Mouse (Mus musculus) myocyte (in vitro differentiated cells): ENCODE measurements around the gene Polr3b.

ENCODE experiments used
- CEBPB ChIP-seq: IDR thresholded peaks from 2 replicates; pipeline ENCODE4 v1.6.1; 2011; ENCODE audit warnings: mild to moderate bottlenecking, moderate library complexity; ENCODE audit not compliant: poor library complexity, insufficient read depth, severe bottlenecking
- E2F4 ChIP-seq: IDR thresholded peaks from one replicate; pipeline ENCODE4 v1.6.1; 2011; ENCODE audit warnings: mild to moderate bottlenecking, control low read depth, moderate library complexity; ENCODE audit not compliant: insufficient read depth
- MAX ChIP-seq: IDR thresholded peaks from one replicate; pipeline ENCODE4 v1.6.1; 2011; ENCODE audit warnings: low read depth, mild to moderate bottlenecking, control low read depth
- MYOG ChIP-seq, 3 experiments: IDR thresholded peaks; one replicate each; pipeline ENCODE4 v1.6.1; 2011; ENCODE audit warnings: control low read depth in 2 of 3, low read depth in 2 of 3, mild to moderate bottlenecking in 2 of 3; ENCODE audit not compliant: insufficient read length in 2 of 3, control insufficient read depth in 1 of 3, insufficient read depth in 1 of 3
- POLR2A ChIP-seq: IDR thresholded peaks from one replicate; pipeline ENCODE4 v1.6.1; 2011; ENCODE audit warnings: low read depth, mild to moderate bottlenecking, control low read depth, moderate library complexity; ENCODE audit not compliant: insufficient read length
- POLR2AphosphoS2 ChIP-seq: IDR thresholded peaks from one replicate; pipeline ENCODE4 v1.6.1; 2011; ENCODE audit warnings: low read depth, control low read depth; ENCODE audit not compliant: insufficient read length
- SRF ChIP-seq: IDR thresholded peaks from one replicate; pipeline ENCODE4 v1.6.1; 2011; ENCODE audit warnings: low read depth; ENCODE audit not compliant: control insufficient read depth, insufficient read length
- TCF12 ChIP-seq: IDR thresholded peaks from one replicate; pipeline ENCODE4 v1.6.1; 2011; ENCODE audit warnings: mild to moderate bottlenecking, control low read depth; ENCODE audit not compliant: poor library complexity, insufficient read depth, severe bottlenecking
- USF1 ChIP-seq: IDR thresholded peaks from one replicate; pipeline ENCODE4 v1.6.1; 2011; ENCODE audit warnings: low read depth, mild to moderate bottlenecking, control low read depth, moderate library complexity

GRCm38 (mm10) chr10:84686705-84687104 lies 64.6 kb downstream of the Polr3b start:
- no peak for TF ChIP-seq POLR2A
- TF ChIP-seq E2F4 = no peak
- TF ChIP-seq SRF = no peak
- TF ChIP-seq USF1 = no peak
- TF ChIP-seq MAX = no peak
- TF ChIP-seq TCF12 = no peak
- TF ChIP-seq POLR2AphosphoS2 = no peak
- peak in 1 of 3 experiments; percentile 39 for TF ChIP-seq MYOG (IDR thresholded peaks at IDR 0.05; ENCODE audit: control insufficient read depth in 1 of 3, insufficient read depth in 1 of 3, insufficient read length in 2 of 3, low read depth in 2 of 3)
- no peak for TF ChIP-seq CEBPB
